13 mouse cellular contexts compared by ENCODE assay signal in the genomic region with DNA sequence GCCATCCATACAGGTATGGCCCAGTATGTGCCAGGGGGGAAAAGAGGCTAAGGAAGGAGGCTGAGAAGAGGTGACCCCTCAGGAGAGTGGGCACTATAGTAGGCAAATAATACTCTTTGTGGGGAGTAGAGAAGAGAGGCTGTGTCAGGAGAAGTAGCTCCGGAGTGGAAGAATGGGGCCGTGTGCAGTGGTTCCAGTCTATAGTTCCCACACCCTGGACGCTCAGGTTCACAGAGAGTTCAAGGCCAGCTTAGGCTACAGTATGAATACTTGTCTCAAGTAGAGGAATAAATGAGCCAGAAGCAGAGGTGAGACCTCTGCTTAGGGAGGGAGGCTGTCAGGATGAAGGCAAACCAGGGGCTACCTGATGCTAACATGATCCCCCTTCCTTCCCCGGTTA. TPM values are rescaled to one million over a fixed set of nuclear protein-coding genes. Genes with fewer than 3 reads are reported as not detected.
DNase-seq lines count a peak whose midpoint lies in the region; ATAC-seq and TF ChIP-seq lines count a peak whose summit lies in the region.
"Had no signal": no experiment of that assay in that cellular context is flagged by ENCODE, and none has a peak within 500 bp of the region (broad histone marks: within the 10 kb centered on the region; RNA-seq: fewer than 3 reads in every experiment).

No protein-coding gene starts in this region.

- 66% methylated on average over 4 of the region's 4 CpGs for WGBS in hindbrain, embryonic 13.5 days
- 64% methylated on average over 4 of the region's 4 CpGs for WGBS in hindbrain, embryonic 16.5 days
- WGBS in lung, postnatal 0 days = 37% methylated on average over 4 of the region's 4 CpGs
- WGBS in embryonic facial prominence, embryonic 10.5 days = 61% methylated on average over 4 of the region's 4 CpGs
- 55% methylated on average over 4 of the region's 4 CpGs for WGBS in intestine, postnatal 0 days

- no peak overlapping the region for H3K4me3 ChIP-seq in hindbrain, embryonic 13.5 days
- no peak overlapping the region for H3K4me3 ChIP-seq in hindbrain, embryonic 16.5 days (ENCODE audit: low read length)
- peak overlapping the region; percentile 36 for H3K4me3 ChIP-seq in lung, postnatal 0 days (ENCODE audit: low read depth, low read length)
- 0 out of 2 replicates have a peak overlapping the region, but pooled peaks have one; percentile 78 for H3K4me3 ChIP-seq in embryonic facial prominence, embryonic 10.5 days
- no peak overlapping the region for H3K4me3 ChIP-seq in intestine, postnatal 0 days (ENCODE audit: low read depth, low read length)

- no peak overlapping the region for H3K27ac ChIP-seq in hindbrain, embryonic 13.5 days
- no peak overlapping the region for H3K27ac ChIP-seq in hindbrain, embryonic 16.5 days (ENCODE audit: low read depth, low read length)
- peak overlapping the region; percentile 85 for H3K27ac ChIP-seq in lung, postnatal 0 days (ENCODE audit: low read length)
- no peak overlapping the region for H3K27ac ChIP-seq in embryonic facial prominence, embryonic 10.5 days (replicated peaks)
- no peak overlapping the region for H3K27ac ChIP-seq in intestine, postnatal 0 days (ENCODE audit: low read depth, low read length)

- H3K9ac ChIP-seq in hindbrain, embryonic 13.5 days = no peak overlapping the region
- no peak overlapping the region for H3K9ac ChIP-seq in hindbrain, embryonic 16.5 days (ENCODE audit: low read depth, low read length)
- H3K9ac ChIP-seq in lung, postnatal 0 days (replicated peaks; ENCODE audit: low read depth) = no peak overlapping the region; the same call in 1 of the 2 replicates
- no peak overlapping the region for H3K9ac ChIP-seq in intestine, postnatal 0 days (ENCODE audit: low read depth, low read length)

- no peak for TF ChIP-seq EP300 in lung, postnatal 0 days (IDR thresholded peaks at IDR 0.05)

- no peak for TF ChIP-seq CTCF in lung, postnatal 0 days (IDR thresholded peaks at IDR 0.05)
- TF ChIP-seq CTCF in intestine, postnatal 0 days (IDR thresholded peaks at IDR 0.05; ENCODE audit: low read depth) = no peak

- H3K36me3 ChIP-seq in hindbrain, embryonic 13.5 days = peaks cover 15% of the 10 kb centered on the region
- peaks cover 12% of the 10 kb centered on the region for H3K36me3 ChIP-seq in hindbrain, embryonic 16.5 days (ENCODE audit: control insufficient read depth, insufficient read depth, low read length)
- H3K36me3 ChIP-seq in lung, postnatal 0 days (ENCODE audit: insufficient read depth, low read length) = no peaks in the 10 kb centered on the region
- H3K36me3 ChIP-seq in embryonic facial prominence, embryonic 10.5 days (replicated peaks) = peaks cover 16% of the 10 kb centered on the region
- no peaks in the 10 kb centered on the region for H3K36me3 ChIP-seq in intestine, postnatal 0 days (ENCODE audit: control insufficient read depth, insufficient read depth)

- peaks cover 44% of the 10 kb centered on the region for H3K4me1 ChIP-seq in hindbrain, embryonic 13.5 days (replicated peaks)
- peaks cover 40% of the 10 kb centered on the region for H3K4me1 ChIP-seq in hindbrain, embryonic 16.5 days (ENCODE audit: control insufficient read depth, insufficient read depth, low read depth, low read length)
- H3K4me1 ChIP-seq in lung, postnatal 0 days (ENCODE audit: insufficient read depth, low read depth, low read length) = peaks cover 18% of the 10 kb centered on the region
- peaks cover 67% of the 10 kb centered on the region for H3K4me1 ChIP-seq in embryonic facial prominence, embryonic 10.5 days
- peaks cover 6% of the 10 kb centered on the region; the same call in 1 of the 2 replicates for H3K4me1 ChIP-seq in intestine, postnatal 0 days (replicated peaks; ENCODE audit: control insufficient read depth, insufficient read depth, low read length)

- ATAC-seq in hindbrain, embryonic 13.5 days (ENCODE audit: low FRiP score) = no peak
- no peak for ATAC-seq in hindbrain, embryonic 16.5 days
- no peak for ATAC-seq in lung, postnatal 0 days
- ATAC-seq in intestine, postnatal 0 days = no peak
- ATAC-seq: activated CD4-positive, CD25-positive, alpha-beta regulatory T cell, adult 4 months had no signal

- H3K27me3 ChIP-seq in hindbrain, embryonic 13.5 days = 0 out of 2 replicates have a peak, but pooled peaks cover 8% of the 10 kb centered on the region
- no peaks in the 10 kb centered on the region for H3K27me3 ChIP-seq in hindbrain, embryonic 16.5 days (replicated peaks; ENCODE audit: control insufficient read depth, insufficient read depth, low read length)
- H3K27me3 ChIP-seq in lung, postnatal 0 days (replicated peaks; ENCODE audit: insufficient read depth, low read length) = no peaks in the 10 kb centered on the region
- H3K27me3 ChIP-seq in embryonic facial prominence, embryonic 10.5 days (replicated peaks; ENCODE audit: low read depth, poor library complexity, severe bottlenecking) = peaks cover 59% of the 10 kb centered on the region
- no peaks in the 10 kb centered on the region for H3K27me3 ChIP-seq in intestine, postnatal 0 days (replicated peaks; ENCODE audit: control insufficient read depth, insufficient read depth, low read length)

- peak overlapping the region; percentile 68 for H3K4me2 ChIP-seq in hindbrain, embryonic 13.5 days
- H3K4me2 ChIP-seq in hindbrain, embryonic 16.5 days (ENCODE audit: low read length) = no peak overlapping the region
- peak overlapping the region; percentile 69 for H3K4me2 ChIP-seq in lung, postnatal 0 days (replicated peaks; ENCODE audit: low read depth, low read length)
- peak overlapping the region; percentile 65; the same call in 1 of the 2 replicates for H3K4me2 ChIP-seq in intestine, postnatal 0 days (replicated peaks; ENCODE audit: low read depth)

- no peaks in the 10 kb centered on the region for H3K9me3 ChIP-seq in hindbrain, embryonic 13.5 days
- no peaks in the 10 kb centered on the region for H3K9me3 ChIP-seq in hindbrain, embryonic 16.5 days (ENCODE audit: control insufficient read depth, low read length)
- no peaks in the 10 kb centered on the region for H3K9me3 ChIP-seq in lung, postnatal 0 days (ENCODE audit: low read length)
- no peaks in the 10 kb centered on the region for H3K9me3 ChIP-seq in embryonic facial prominence, embryonic 10.5 days
- H3K9me3 ChIP-seq in intestine, postnatal 0 days (ENCODE audit: control insufficient read depth) = no peaks in the 10 kb centered on the region

- DNase-seq in lung, postnatal 0 days (ENCODE audit: low spot score) = peak; percentile 75
- no peak for DNase-seq in lung, postnatal 4 days
- DNase-seq in embryonic facial prominence, embryonic 10.5 days (ENCODE audit: low spot score) = no peak
- no peak for DNase-seq in right cerebral cortex, postnatal 4 days
- DNase-seq in adrenal gland, adult 18-20 months (ENCODE audit: low spot score in 2 of 2) = no peak
- DNase-seq: cerebellum, adult 2 months; embryo, embryonic 11 days; heart, postnatal 14 days; thymus, adult 18-20 months had no signal

RNA-seq across cellular contexts. Expression of a gene that starts 0.4 kb away (rescaled TPM):
- polyA plus RNA-seq in hindbrain, embryonic 13.5 days (2015; fragmentation: Nextera tagmentation; extraction: Ambion mirVana) = 1.3 and 2.8 TPM in 2 replicates
- 0.59 and 0.90 TPM in 2 replicates for polyA plus RNA-seq in hindbrain, embryonic 16.5 days (2015; fragmentation: Nextera tagmentation; extraction: Ambion mirVana)
- 300 and 307 TPM in 2 replicates for polyA plus RNA-seq in lung, postnatal 0 days (2015; fragmentation: Nextera tagmentation; extraction: Ambion mirVana)
- polyA plus RNA-seq in embryonic facial prominence, embryonic 10.5 days (2016; fragmentation: Nextera tagmentation; extraction: Ambion mirVana) = 0.15 and 0.81 TPM in 2 replicates
- polyA plus RNA-seq in intestine, postnatal 0 days (2015; fragmentation: Nextera tagmentation; extraction: Ambion mirVana) = 3.5 and 6.7 TPM in 2 replicates
- total RNA-seq in adrenal gland, adult 18-20 months (2021) = under 1 TPM; 0.23 to 0.35 TPM

RNA-seq across cellular contexts. Expression of a gene that starts 2.4 kb away (rescaled TPM):
- 161 and 166 TPM in 2 replicates for polyA plus RNA-seq in hindbrain, embryonic 13.5 days (2015; fragmentation: Nextera tagmentation; extraction: Ambion mirVana)
- polyA plus RNA-seq in hindbrain, embryonic 16.5 days (2015; fragmentation: Nextera tagmentation; extraction: Ambion mirVana) = 163 and 166 TPM in 2 replicates
- polyA plus RNA-seq in lung, postnatal 0 days (2015; fragmentation: Nextera tagmentation; extraction: Ambion mirVana) = 99.3 and 116 TPM in 2 replicates
- polyA plus RNA-seq in embryonic facial prominence, embryonic 10.5 days (2016; fragmentation: Nextera tagmentation; extraction: Ambion mirVana) = 248 and 258 TPM in 2 replicates
- polyA plus RNA-seq in intestine, postnatal 0 days (2015; fragmentation: Nextera tagmentation; extraction: Ambion mirVana) = 140 and 145 TPM in 2 replicates
- 100 to 1,000 TPM; 141 to 148 TPM for total RNA-seq in adrenal gland, adult 18-20 months (2021)

RNA-seq across cellular contexts. Expression of a gene that starts 14.3 kb away (rescaled TPM):
- polyA plus RNA-seq in hindbrain, embryonic 13.5 days (2015; fragmentation: Nextera tagmentation; extraction: Ambion mirVana) = 53.5 and 60.7 TPM in 2 replicates
- polyA plus RNA-seq in hindbrain, embryonic 16.5 days (2015; fragmentation: Nextera tagmentation; extraction: Ambion mirVana) = 47.5 and 53.0 TPM in 2 replicates
- polyA plus RNA-seq in lung, postnatal 0 days (2015; fragmentation: Nextera tagmentation; extraction: Ambion mirVana) = 77.3 and 77.7 TPM in 2 replicates
- 42.0 and 43.3 TPM in 2 replicates for polyA plus RNA-seq in embryonic facial prominence, embryonic 10.5 days (2016; fragmentation: Nextera tagmentation; extraction: Ambion mirVana)
- 15.2 and 17.2 TPM in 2 replicates for polyA plus RNA-seq in intestine, postnatal 0 days (2015; fragmentation: Nextera tagmentation; extraction: Ambion mirVana)
- total RNA-seq in adrenal gland, adult 18-20 months (2021) = 10 to 100 TPM in 1 of 2 experiments, 1 to 10 TPM in 1; 7.9 to 14.5 TPM

RNA-seq across cellular contexts. Expression of a gene that starts 16.5 kb away (rescaled TPM):
- 205 and 209 TPM in 2 replicates for polyA plus RNA-seq in hindbrain, embryonic 13.5 days (2015; fragmentation: Nextera tagmentation; extraction: Ambion mirVana)
- 205 and 227 TPM in 2 replicates for polyA plus RNA-seq in hindbrain, embryonic 16.5 days (2015; fragmentation: Nextera tagmentation; extraction: Ambion mirVana)
- polyA plus RNA-seq in lung, postnatal 0 days (2015; fragmentation: Nextera tagmentation; extraction: Ambion mirVana) = 282 and 309 TPM in 2 replicates
- 244 and 262 TPM in 2 replicates for polyA plus RNA-seq in embryonic facial prominence, embryonic 10.5 days (2016; fragmentation: Nextera tagmentation; extraction: Ambion mirVana)
- 273 and 281 TPM in 2 replicates for polyA plus RNA-seq in intestine, postnatal 0 days (2015; fragmentation: Nextera tagmentation; extraction: Ambion mirVana)
- total RNA-seq in adrenal gland, adult 18-20 months (2021) = 100 to 1,000 TPM; 108 to 123 TPM

RNA-seq across cellular contexts. Expression of a gene that starts 16.8 kb away (rescaled TPM):
- polyA plus RNA-seq in hindbrain, embryonic 13.5 days (2015; fragmentation: Nextera tagmentation; extraction: Ambion mirVana) = 64.3 and 68.1 TPM in 2 replicates
- polyA plus RNA-seq in hindbrain, embryonic 16.5 days (2015; fragmentation: Nextera tagmentation; extraction: Ambion mirVana) = 78.7 and 87.1 TPM in 2 replicates
- polyA plus RNA-seq in lung, postnatal 0 days (2015; fragmentation: Nextera tagmentation; extraction: Ambion mirVana) = 1.8 and 2.1 TPM in 2 replicates
- 4.0 and 4.7 TPM in 2 replicates for polyA plus RNA-seq in embryonic facial prominence, embryonic 10.5 days (2016; fragmentation: Nextera tagmentation; extraction: Ambion mirVana)
- 1.2 and 1.3 TPM in 2 replicates for polyA plus RNA-seq in intestine, postnatal 0 days (2015; fragmentation: Nextera tagmentation; extraction: Ambion mirVana)
- total RNA-seq in adrenal gland, adult 18-20 months (2021) = 1 to 10 TPM; 1.7 to 2.9 TPM

Comparison
In these comparisons a context has a peak if more than half of its experiments do, and no peak if none do; other contexts are left out.
1. H3K4me3 ChIP-seq: peak in lung, postnatal 0 days (single experiment) and embryonic facial prominence, embryonic 10.5 days (single experiment); none in hindbrain, embryonic 13.5 days (single experiment), hindbrain, embryonic 16.5 days (single experiment) and intestine, postnatal 0 days (single experiment).
2. RNA of a gene that starts 0.4 kb away (polyA plus RNA-seq): 300 to 307 TPM in lung, postnatal 0 days; 3.5 to 6.7 TPM in intestine, postnatal 0 days, 1.3 to 2.8 TPM in hindbrain, embryonic 13.5 days, 0.59 to 0.90 TPM in hindbrain, embryonic 16.5 days and 0.15 to 0.81 TPM in embryonic facial prominence, embryonic 10.5 days; every median in the first group is over 10 times any median in the second.